Comparison of ENCODE assay signal across 8 mouse cellular contexts in the genomic region with DNA sequence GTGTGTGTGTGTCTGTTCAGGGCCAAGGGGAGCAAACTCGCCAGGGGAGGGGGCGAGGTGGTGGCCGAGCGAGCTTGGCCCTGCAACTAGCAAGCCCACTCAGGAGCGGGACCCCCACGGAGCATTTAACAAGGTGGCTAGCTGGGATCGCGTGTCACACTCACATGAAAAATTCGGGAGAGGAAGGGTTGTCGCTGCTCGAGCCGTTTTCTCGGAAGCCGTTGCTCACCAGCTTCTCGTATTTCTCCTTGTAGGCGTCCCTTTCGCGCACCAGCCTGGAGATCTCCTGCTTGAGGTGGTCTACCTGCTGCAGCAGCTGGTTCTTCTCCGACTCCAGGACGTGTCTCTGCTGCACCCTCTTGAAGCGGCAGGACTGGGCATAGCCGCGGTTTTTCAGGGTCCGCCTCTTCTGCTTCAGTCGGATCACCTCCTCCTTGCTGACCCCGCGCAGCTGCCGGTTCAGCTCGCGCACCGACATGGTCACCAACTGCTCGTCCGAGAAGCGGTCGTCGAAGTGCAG. TPM values are rescaled to one million over a fixed set of nuclear protein-coding genes. Genes with fewer than 3 reads are reported as not detected.
DNase-seq lines count a peak whose midpoint lies in the region; ATAC-seq and TF ChIP-seq lines count a peak whose summit lies in the region.

No protein-coding gene starts in this region.

- peak; percentile 49 for TF ChIP-seq CTCF in gastrocnemius, adult 2 months (IDR thresholded peaks at IDR 0.05)

- no peak for ATAC-seq in CD4-positive, CD25-positive, alpha-beta regulatory T cell, adult 4 months
- peak; percentile 23 for ATAC-seq in intestine, embryonic 15.5 days
- 0 out of 2 replicates have a peak, but pooled peaks have one; percentile 7 for ATAC-seq in liver, embryonic 12.5 days
- ATAC-seq in stomach, embryonic 15.5 days (ENCODE audit: insufficient read depth, low FRiP score, low read depth), result no peak

- H3K9me3 ChIP-seq in intestine, embryonic 15.5 days, result no peaks in the 10 kb centered on the region
- no peaks in the 10 kb centered on the region for H3K9me3 ChIP-seq in liver, embryonic 12.5 days (replicated peaks)
- H3K9me3 ChIP-seq in stomach, embryonic 15.5 days, result no peaks in the 10 kb centered on the region

- intact Hi-C loops in gastrocnemius, adult 2 months (cut with DNase I), result loop anchor here (2.0 to 10.0 kb wide), 6 partner anchors 123 to 1251 kb away; no protein-coding TSS in a partner anchor

- H3K27me3 ChIP-seq in intestine, embryonic 15.5 days (replicated peaks), result no peaks in the 10 kb centered on the region
- H3K27me3 ChIP-seq in liver, embryonic 12.5 days (replicated peaks), result peaks cover 57% of the 10 kb centered on the region
- H3K27me3 ChIP-seq in stomach, embryonic 15.5 days (replicated peaks), result 0 out of 2 replicates have a peak, but pooled peaks cover 5% of the 10 kb centered on the region

- DNase-seq in CD4-positive, CD25-positive, alpha-beta regulatory T cell, adult 2 months (ENCODE audit: low read depth, low spot score), result peak; percentile 71
- DNase-seq in cerebellum, postnatal 10 days, result peak; percentile 64 to 65
- peak; percentile 75 for DNase-seq in gastrocnemius, adult 2 months
- DNase-seq in naive thymus-derived CD4-positive, alpha-beta T cell, adult 2 months (ENCODE audit: low read depth), result peak; percentile 57

- H3K9ac ChIP-seq in intestine, embryonic 15.5 days, result peak overlapping the region; percentile 91
- H3K9ac ChIP-seq in liver, embryonic 12.5 days, result peak overlapping the region; percentile 57
- H3K9ac ChIP-seq in stomach, embryonic 15.5 days, result peak overlapping the region; percentile 63

- H3K4me1 ChIP-seq in intestine, embryonic 15.5 days (replicated peaks), result 0 out of 2 replicates have a peak, but pooled peaks cover 2% of the 10 kb centered on the region
- H3K4me1 ChIP-seq in liver, embryonic 12.5 days, result 0 out of 2 replicates have a peak, but pooled peaks cover 4% of the 10 kb centered on the region
- H3K4me1 ChIP-seq in stomach, embryonic 15.5 days, result peaks cover 17% of the 10 kb centered on the region

- peak overlapping the region; percentile 82 for H3K4me2 ChIP-seq in intestine, embryonic 15.5 days (replicated peaks)
- peak overlapping the region; percentile 69 for H3K4me2 ChIP-seq in liver, embryonic 12.5 days
- H3K4me2 ChIP-seq in stomach, embryonic 15.5 days, result peak overlapping the region; percentile 92

- H3K27ac ChIP-seq in gastrocnemius, adult 2 months, result peak overlapping the region; percentile 96
- peak overlapping the region; percentile 96 for H3K27ac ChIP-seq in intestine, embryonic 15.5 days
- H3K27ac ChIP-seq in liver, embryonic 12.5 days, result 0 out of 2 replicates have a peak overlapping the region, but pooled peaks have one; percentile 10
- H3K27ac ChIP-seq in stomach, embryonic 15.5 days, result 0 out of 2 replicates have a peak overlapping the region, but pooled peaks have one; percentile 41

- H3K36me3 ChIP-seq in intestine, embryonic 15.5 days, result no peaks in the 10 kb centered on the region
- no peaks in the 10 kb centered on the region for H3K36me3 ChIP-seq in liver, embryonic 12.5 days
- no peaks in the 10 kb centered on the region for H3K36me3 ChIP-seq in stomach, embryonic 15.5 days

- WGBS in intestine, embryonic 15.5 days, result 0% methylated on average over 32 of the region's 36 CpGs
- 2% methylated on average over 35 of the region's 36 CpGs for WGBS in liver, embryonic 12.5 days (ENCODE audit: insufficient replicate concordance)
- 2% methylated on average over 35 of the region's 36 CpGs for WGBS in stomach, embryonic 15.5 days

- H3K4me3 ChIP-seq in gastrocnemius, adult 2 months, result peak overlapping the region; percentile 82
- peak overlapping the region; percentile 80 for H3K4me3 ChIP-seq in intestine, embryonic 15.5 days (replicated peaks)
- H3K4me3 ChIP-seq in liver, embryonic 12.5 days, result peak overlapping the region; percentile 56
- peak overlapping the region; percentile 63 for H3K4me3 ChIP-seq in stomach, embryonic 15.5 days (replicated peaks)

RNA-seq across cellular contexts. Expression of a gene that starts 1.9 kb away (rescaled TPM):
- polyA plus RNA-seq in CD4-positive, CD25-positive, alpha-beta regulatory T cell, adult 4 months (2017; shearing (Covaris generic)), result 10 to 100 TPM; 71.6 to 83.8 TPM
- total RNA-seq in gastrocnemius, adult 2 months (2021), result 100 to 1,000 TPM; 129 to 153 TPM
- 10.1 and 11.5 TPM in 2 replicates for polyA plus RNA-seq in intestine, embryonic 15.5 days (2015; fragmentation: Nextera tagmentation; extraction: Ambion mirVana)
- 2.5 and 3.2 TPM in 2 replicates for polyA plus RNA-seq in liver, embryonic 12.5 days (2016; fragmentation: Nextera tagmentation; extraction: Ambion mirVana)
- polyA plus RNA-seq in stomach, embryonic 15.5 days (2015; fragmentation: Nextera tagmentation; extraction: Ambion mirVana), result 8.7 and 9.3 TPM in 2 replicates

Comparison
In these comparisons a context has a peak if more than half of its experiments do, and no peak if none do; other contexts are left out.
1. ATAC-seq: peak in intestine, embryonic 15.5 days (single experiment) and liver, embryonic 12.5 days (single experiment); none in CD4-positive, CD25-positive, alpha-beta regulatory T cell, adult 4 months (single experiment) and stomach, embryonic 15.5 days (single experiment).
2. H3K27ac ChIP-seq: peak in every context shown above with its lines; median percentile 96 in gastrocnemius, adult 2 months; 96 in intestine, embryonic 15.5 days; 41 in stomach, embryonic 15.5 days; 10 in liver, embryonic 12.5 days.
3. Peak in every context shown above with its lines, with median percentiles within 50 percentile points of each other: DNase-seq, H3K4me3 ChIP-seq, H3K4me2 ChIP-seq and H3K9ac ChIP-seq.